Mouse (Mus musculus) bone marrow macrophage, adult 2 months (primary cell): ENCODE results near the gene Hoxa4. TPM values are rescaled to one million over a fixed set of nuclear protein-coding genes. Genes with fewer than 3 reads are reported as not detected.

Experiments
- H3K27ac ChIP-seq: 2 replicates; pipeline ENCODE4 v1.5.1; 2012; ENCODE audit warnings: low read depth, low read length; ENCODE audit not compliant: insufficient read depth
- H3K4me1 ChIP-seq: 2 replicates; pipeline ENCODE4 v1.6.1; 2012; ENCODE audit warnings: low read length; ENCODE audit not compliant: control insufficient read depth, insufficient read depth
- H3K4me3 ChIP-seq: 2 replicates; pipeline ENCODE4 v1.5.1; 2012; ENCODE audit warnings: mild to moderate bottlenecking, low read length, moderate library complexity; ENCODE audit not compliant: insufficient read depth
- CTCF ChIP-seq: IDR thresholded peaks from 2 replicates; pipeline ENCODE4 v1.5.1; 2012; ENCODE audit warnings: low read depth, mild to moderate bottlenecking, low read length, moderate library complexity
- POLR2A ChIP-seq: IDR thresholded peaks from 2 replicates; pipeline ENCODE4 v1.6.1; 2012; ENCODE audit warnings: mild to moderate bottlenecking, low read depth, low read length, borderline replicate concordance
- polyA plus RNA-seq: library from polyadenylated mRNA; stranded (reverse); fragments of >200 nt; gene quantifications from 2 replicates; pipeline ENCODE4 v1.2.4, GENCODE M21; 2012; ENCODE audit not compliant: missing spikeins, insufficient read depth, insufficient read length

The Hoxa4 gene
- polyA plus RNA-seq, 1 experiment: 1.2 TPM

GRCm38 (mm10) chr6:52159979-52160378, 31.6 kb downstream of the Hoxa4 start:
- peak overlapping the region; percentile 82 for H3K4me3 ChIP-seq
- TF ChIP-seq CTCF (no peak), POLR2A (no peak)
- peaks cover 25% of the 10 kb centered on the region for H3K4me1 ChIP-seq
- H3K27ac ChIP-seq: peak overlapping the region; percentile 87

- Histone ChIP-seq H3K27ac (peak overlapping the region; percentile 87), H3K4me1 (peaks cover 25% of the 10 kb centered on the region), H3K4me3 (peak overlapping the region; percentile 82)
- TF ChIP-seq POLR2A: no peak
Observed at GRCm38 (mm10) chr6:52159164-52159761, 32.3 kb downstream of the Hoxa4 start.

DNA sequence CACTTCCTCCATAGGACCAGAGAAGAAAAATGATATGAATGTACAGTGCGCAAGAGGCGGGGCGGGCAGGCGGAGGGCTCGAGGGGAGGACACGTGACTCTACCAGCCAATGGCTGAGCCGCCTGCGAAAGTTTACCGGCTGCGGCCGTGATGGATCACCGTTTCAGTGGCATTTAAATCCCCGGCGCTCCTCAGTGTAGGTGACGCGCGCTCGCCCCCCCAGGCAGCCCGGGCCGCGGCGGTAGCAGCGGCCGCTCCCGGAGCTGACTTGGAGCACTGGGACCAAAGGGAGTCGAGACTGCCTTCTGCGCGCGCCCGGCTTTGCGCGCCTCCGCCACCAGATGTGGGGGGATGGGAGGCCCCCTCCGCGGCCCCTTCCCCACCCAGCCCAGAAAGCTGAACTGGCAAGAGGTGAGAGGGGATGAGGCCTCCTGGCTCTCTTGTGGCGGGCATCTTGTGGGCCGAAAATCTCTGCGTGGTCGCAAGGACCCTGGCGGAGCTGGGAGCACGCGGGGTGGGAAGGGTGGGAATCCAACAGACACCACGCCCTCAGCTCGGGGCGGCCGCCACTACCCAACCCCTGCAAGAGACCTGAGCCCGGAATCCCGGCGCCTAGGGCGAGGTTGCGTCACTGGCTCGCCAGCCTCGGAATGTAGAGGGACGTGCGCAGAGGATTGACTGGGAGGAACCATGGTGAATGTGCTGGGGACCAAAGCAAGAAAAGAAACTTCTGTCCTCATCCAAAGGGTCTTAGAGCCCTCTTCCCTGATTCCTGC, 33.1 kb downstream of the Hoxa4 start, which contains the start of gene Hoxa1:
TSS of gene Hoxa1 (minus strand) at position 42 of the 776 bp plus-strand sequence.
- Histone ChIP-seq H3K4me1 (peaks cover 25% of the 10 kb centered on the region), H3K4me3 (peak within 1 kb of the TSS; percentile 82), H3K27ac (peak within 1 kb of the TSS; percentile 87)
- TF ChIP-seq POLR2A: no peak

DNA sequence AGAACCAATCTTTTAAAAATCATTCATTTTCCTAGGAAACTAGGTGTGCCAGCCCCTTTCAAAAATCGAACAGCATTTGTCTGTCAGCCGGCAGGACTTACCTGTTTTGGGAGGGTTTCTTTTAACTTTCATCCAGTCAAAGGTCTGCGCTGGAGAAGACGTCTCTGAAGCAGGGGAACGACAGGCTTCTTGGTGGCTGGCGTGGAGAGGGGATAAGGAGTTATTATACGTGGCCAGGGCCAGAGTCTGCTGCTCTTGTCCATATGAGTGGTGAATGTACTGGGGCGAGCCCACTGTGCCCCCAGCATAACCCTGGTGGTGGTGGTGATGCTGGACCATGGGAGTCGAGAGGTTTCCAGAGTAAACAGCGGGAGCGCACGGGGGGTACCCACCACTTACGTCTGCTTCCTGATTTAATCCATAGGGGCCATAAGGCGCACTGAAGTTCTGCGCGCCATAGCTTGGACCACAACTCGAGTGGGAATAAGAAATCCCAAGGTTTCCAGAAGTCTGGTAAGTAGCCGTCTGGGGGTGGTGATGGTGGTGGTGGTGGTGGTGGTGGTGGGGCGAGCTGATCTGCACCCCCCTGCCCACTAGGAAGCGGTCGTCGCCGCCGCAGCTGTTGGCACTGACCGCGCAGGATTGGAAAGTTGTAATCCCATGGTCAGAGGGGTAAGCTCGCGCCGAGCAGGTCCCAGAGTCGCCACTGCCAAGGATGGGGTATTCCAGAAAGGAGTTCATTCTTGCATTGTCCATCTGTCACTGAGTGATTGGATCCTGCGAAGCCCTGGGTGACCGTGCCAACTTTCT, 33.9 kb downstream of the Hoxa4 start:
- Histone ChIP-seq H3K27ac (no peak overlapping the region), H3K4me3 (peak overlapping the region; percentile 82), H3K4me1 (peaks cover 25% of the 10 kb centered on the region)
- TF ChIP-seq POLR2A: no peak
- no peak for TF ChIP-seq CTCF

DNA sequence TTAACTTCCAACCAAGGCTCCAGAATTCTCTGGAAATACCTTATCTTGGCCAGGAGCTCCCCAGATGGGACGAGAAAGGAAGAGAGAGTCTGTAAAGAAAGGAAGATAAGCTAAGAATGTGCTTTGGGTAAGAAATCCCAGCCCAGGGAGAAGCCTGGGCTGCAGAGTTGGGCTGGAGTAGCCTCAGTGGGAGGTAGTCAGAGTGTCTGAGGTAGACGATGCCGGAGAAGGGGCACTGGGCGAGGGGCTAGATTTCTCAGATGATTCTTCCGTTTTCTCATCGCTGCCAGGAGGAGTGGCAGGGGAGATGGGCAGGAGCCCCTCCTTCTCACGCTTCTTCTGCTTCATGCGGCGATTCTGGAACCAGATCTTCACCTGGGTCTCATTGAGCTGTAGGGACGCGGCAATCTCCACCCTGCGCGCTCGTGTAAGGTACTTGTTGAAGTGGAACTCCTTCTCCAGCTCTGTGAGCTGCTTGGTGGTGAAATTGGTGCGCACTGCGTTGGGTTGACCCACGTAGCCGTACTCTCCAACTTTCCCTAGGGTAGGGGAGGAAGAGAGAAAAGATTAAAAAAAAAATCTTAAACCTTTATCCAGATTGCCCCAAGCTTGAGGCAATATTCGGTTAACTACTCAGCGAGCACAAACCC, 34.9 kb downstream of the Hoxa4 start:
- TF ChIP-seq POLR2A (no peak), CTCF (no peak)
- no peak overlapping the region for H3K4me3 ChIP-seq
- no peak overlapping the region for H3K27ac ChIP-seq
- H3K4me1 ChIP-seq: peaks cover 25% of the 10 kb centered on the region

DNA sequence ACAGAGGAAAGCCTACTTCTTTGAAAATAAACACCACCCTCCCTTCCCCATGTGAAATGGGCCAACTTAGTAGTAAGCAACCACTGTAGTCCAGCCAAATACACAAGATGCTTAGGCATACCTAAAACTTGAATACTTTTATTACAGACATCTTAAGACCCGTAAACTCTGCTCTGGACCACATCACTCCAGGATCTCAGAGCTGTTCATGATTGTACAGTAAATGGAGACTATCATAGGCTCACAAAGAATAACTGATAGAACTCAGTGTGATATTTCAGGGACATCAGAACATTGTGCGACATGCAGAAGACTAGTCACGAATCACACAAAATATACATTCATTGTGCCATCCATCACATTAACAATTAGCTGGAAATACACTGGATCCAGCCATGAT, 36.1 kb downstream of the Hoxa4 start:
- Histone ChIP-seq H3K4me1 (peaks cover 21% of the 10 kb centered on the region), H3K4me3 (no peak overlapping the region), H3K27ac (no peak overlapping the region)
- TF ChIP-seq POLR2A (no peak), CTCF (no peak)

- Histone ChIP-seq H3K4me3 (no peak overlapping the region), H3K27ac (no peak overlapping the region), H3K4me1 (peaks cover 16% of the 10 kb centered on the region)
- no peak for TF ChIP-seq CTCF
- TF ChIP-seq POLR2A: no peak
Observed at GRCm38 (mm10) chr6:52154044-52154443, 37.5 kb downstream of the Hoxa4 start.

DNA sequence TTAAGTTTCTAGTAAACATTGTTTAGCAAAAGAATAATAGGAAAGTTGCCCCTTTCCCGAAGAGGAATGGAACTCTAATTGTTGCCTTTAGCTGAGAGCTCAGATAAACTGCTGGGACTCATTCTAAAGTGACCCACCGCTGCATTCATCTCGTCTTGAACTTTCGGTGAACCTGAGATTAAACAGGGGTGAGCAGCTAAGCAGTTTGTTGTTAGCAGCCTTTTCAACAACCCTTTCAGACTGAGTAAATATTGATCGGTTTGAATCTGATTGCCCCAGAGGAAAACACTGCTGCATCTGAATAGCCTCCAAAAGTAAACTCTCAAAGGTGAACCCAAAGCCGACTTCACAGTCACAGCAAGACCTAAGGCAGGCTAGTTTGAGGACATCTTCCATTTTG, 38.3 kb downstream of the Hoxa4 start:
- H3K4me3 ChIP-seq: no peak overlapping the region
- no peak for TF ChIP-seq CTCF
- TF ChIP-seq POLR2A: no peak
- peaks cover 16% of the 10 kb centered on the region for H3K4me1 ChIP-seq
- no peak overlapping the region for H3K27ac ChIP-seq
